Mouse (Mus musculus) heart, adult 2 months (tissue): Measurements from ENCODE around the gene H2afv. TPM values are rescaled to one million over a fixed set of nuclear protein-coding genes. Genes with fewer than 3 reads are reported as not detected.

Experiments used
- DNase-seq, 2 experiments: peaks; one replicate each; pipeline ENCODE4 v3.0.0; 2021
- H3K27ac ChIP-seq: fragments of 200-600 bp; 2 replicates; pipeline ENCODE4 v1.8.1; 2022
- H3K27me3 ChIP-seq: fragments of 200-500 bp; 2 replicates; pipeline ENCODE4 v1.6.1; 2012; ENCODE audit warnings: mild to moderate bottlenecking, low read length, inconsistent platforms, mixed read lengths; ENCODE audit not compliant: control insufficient read depth, insufficient read depth
- H3K36me3 ChIP-seq: fragments of 200-500 bp; 2 replicates; pipeline ENCODE4 v1.6.1; 2012; ENCODE audit warnings: low read length, inconsistent platforms; ENCODE audit not compliant: control insufficient read depth, insufficient read depth
- H3K4me1 ChIP-seq: fragments of 200-500 bp; 2 replicates; pipeline ENCODE4 v1.6.1; 2011; ENCODE audit warnings: low read length; ENCODE audit not compliant: control insufficient read depth, insufficient read depth
- H3K4me3 ChIP-seq: fragments of 200-600 bp; 2 replicates; pipeline ENCODE4 v1.8.1; 2022
- H3K79me2 ChIP-seq: fragments of 200-500 bp; replicated peaks from 2 replicates; pipeline ENCODE4 v1.6.1; 2012; ENCODE audit warnings: mild to moderate bottlenecking, inconsistent platforms, low read length, moderate library complexity, mixed read lengths; ENCODE audit not compliant: control insufficient read depth, insufficient read depth
- H3K9ac ChIP-seq: fragments of 200-500 bp; 2 replicates; pipeline ENCODE4 v1.6.1; 2012; ENCODE audit warnings: low read depth, mild to moderate bottlenecking, control low read depth, inconsistent platforms, low read length, mixed read lengths
- CTCF ChIP-seq: fragments of 200-600 bp; IDR thresholded peaks from 2 replicates; pipeline ENCODE4 v1.8.1; 2022; ENCODE audit warnings: antibody characterized with exemption, mild to moderate bottlenecking, moderate library complexity
- EP300 ChIP-seq: fragments of 200-500 bp; IDR thresholded peaks from 2 replicates; pipeline ENCODE4 v1.6.1; 2011; ENCODE audit warnings: low read depth, low read length, control low read depth; ENCODE audit not compliant: insufficient read depth
- POLR2A ChIP-seq: fragments of 200-500 bp; IDR thresholded peaks from 2 replicates; pipeline ENCODE4 v1.6.1; 2011; ENCODE audit warnings: mild to moderate bottlenecking, low read depth, low read length, control low read depth; ENCODE audit not compliant: insufficient read depth
- WGBS: fragments of 180-500 bp; shearing (Covaris S2); methylation state at CpG from one replicate; pipeline ENCODE4 v1.1.7; 2018; 5-methylcytosine and 5-hydroxymethylcytosine counted together
- intact Hi-C: fragments of 180-260 bp; cut with DNase I; formaldehyde crosslinking; loops from one replicate; pipeline ENCODE4 v1.15.1; 2025
- polyA plus RNA-seq: library from polyadenylated mRNA; depleted of rRNA; stranded (reverse); fragments of >200 nt; gene quantifications from 2 replicates; pipeline ENCODE4 v1.2.3, GENCODE M21; 2012
- total RNA-seq, 2 experiments: library from RNA; stranded (reverse); gene quantifications; 2 replicates each; pipeline ENCODE4 v1.2.3; 2021

The H2afv gene
- total and polyA plus RNA-seq, 3 experiments = 46.3 to 80.8 (median 75.8) TPM

DNA sequence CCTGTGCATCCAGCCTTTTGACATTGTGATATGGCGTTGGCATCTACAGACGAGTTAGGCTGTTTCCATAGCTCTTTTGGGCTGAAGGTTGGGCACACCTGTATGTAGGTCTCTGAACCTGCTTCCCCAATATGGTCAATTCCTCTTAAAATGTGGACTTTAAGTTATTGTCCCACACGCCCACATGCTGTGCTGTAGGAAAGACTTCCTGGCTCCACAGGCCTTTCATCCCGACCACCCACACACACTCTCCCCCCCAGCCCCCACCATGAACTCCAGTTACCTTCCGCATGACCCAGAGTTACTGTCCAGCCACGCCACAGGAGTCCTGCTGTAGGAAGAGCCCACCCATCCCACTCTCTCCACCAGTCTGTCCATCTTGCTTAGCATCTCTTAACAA, 42.7 kb upstream of the H2afv start:
- Histone ChIP-seq H3K27ac (no peak overlapping the region), H3K4me1 (peaks cover 2% of the 10 kb centered on the region), H3K27me3 (0 out of 2 replicates have a peak, but pooled peaks cover 1% of the 10 kb centered on the region), H3K79me2 (no peaks in the 10 kb centered on the region), H3K36me3 (no peaks in the 10 kb centered on the region), H3K9ac (no peak overlapping the region), H3K4me3 (no peak overlapping the region)
- no peak for DNase-seq
- TF ChIP-seq POLR2A = no peak
- no peak for TF ChIP-seq CTCF
- no peak for TF ChIP-seq EP300
- 64% methylated on average over 6 of the region's 6 CpGs for WGBS
- intact Hi-C loops = no loop called here

GRCm38 (mm10) chr11:6484244-6484959, 40.2 kb upstream of the H2afv start:
- 28% methylated on average over 3 of the region's 3 CpGs for WGBS
- Histone ChIP-seq H3K27me3 (0 out of 2 replicates have a peak, but pooled peaks cover 1% of the 10 kb centered on the region), H3K4me1 (peaks cover 2% of the 10 kb centered on the region), H3K27ac (peak overlapping the region; percentile 33), H3K36me3 (no peaks in the 10 kb centered on the region), H3K9ac (no peak overlapping the region), H3K4me3 (no peak overlapping the region), H3K79me2 (no peaks in the 10 kb centered on the region)
- peak in 1 of 2 experiments; percentile 17 for DNase-seq
- TF ChIP-seq EP300 (no peak), CTCF (no peak), POLR2A (no peak)
- intact Hi-C loops = no loop called here

GRCm38 (mm10) chr11:6483103-6483502, 38.9 kb upstream of the H2afv start:
- no peaks in the 10 kb centered on the region for H3K79me2 ChIP-seq
- 0 out of 2 replicates have a peak, but pooled peaks cover 1% of the 10 kb centered on the region for H3K27me3 ChIP-seq
- no peaks in the 10 kb centered on the region for H3K36me3 ChIP-seq
- TF ChIP-seq EP300 (no peak), CTCF (no peak), POLR2A (no peak)
- no peak for DNase-seq
- H3K27ac ChIP-seq = no peak overlapping the region
- H3K4me3 ChIP-seq = no peak overlapping the region
- no peak overlapping the region for H3K9ac ChIP-seq
- 79% methylated on average over 2 of the region's 2 CpGs for WGBS
- H3K4me1 ChIP-seq = peaks cover 2% of the 10 kb centered on the region
- intact Hi-C loops = no loop called here

DNA sequence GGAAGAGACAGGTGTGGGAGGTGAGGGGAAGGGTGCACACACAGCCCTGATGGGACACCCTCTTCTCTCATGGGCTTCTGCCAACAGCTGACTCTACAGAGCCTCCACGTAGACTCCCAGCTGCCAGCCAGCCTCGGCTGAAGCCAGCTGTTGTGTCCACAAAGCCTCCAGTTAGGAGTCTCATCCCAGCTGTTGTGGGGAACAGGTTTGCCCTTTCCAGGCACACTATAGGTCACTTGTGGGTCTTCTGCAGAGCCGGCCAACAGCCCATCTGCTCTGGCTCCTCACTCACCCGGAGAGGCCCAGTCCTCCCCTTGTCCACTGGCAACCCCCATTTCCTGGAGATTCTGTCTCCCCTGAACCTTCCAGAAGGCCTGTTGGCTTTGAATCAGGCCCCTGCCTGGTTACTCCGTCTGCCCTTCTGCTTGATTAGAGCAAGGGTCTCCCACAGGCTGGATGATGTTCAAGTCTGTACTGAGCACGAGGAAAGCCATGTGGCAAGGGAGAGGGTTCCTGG, 37.5 kb upstream of the H2afv start:
- Histone ChIP-seq H3K27me3 (0 out of 2 replicates have a peak, but pooled peaks cover 1% of the 10 kb centered on the region), H3K9ac (no peak overlapping the region), H3K4me1 (peaks cover 2% of the 10 kb centered on the region), H3K4me3 (no peak overlapping the region), H3K27ac (no peak overlapping the region), H3K79me2 (no peaks in the 10 kb centered on the region), H3K36me3 (no peaks in the 10 kb centered on the region)
- intact Hi-C loops = no loop called here
- no peak for DNase-seq
- WGBS = 39% methylated on average over 6 of the region's 6 CpGs
- no peak for TF ChIP-seq CTCF
- TF ChIP-seq EP300 = no peak
- no peak for TF ChIP-seq POLR2A

DNA sequence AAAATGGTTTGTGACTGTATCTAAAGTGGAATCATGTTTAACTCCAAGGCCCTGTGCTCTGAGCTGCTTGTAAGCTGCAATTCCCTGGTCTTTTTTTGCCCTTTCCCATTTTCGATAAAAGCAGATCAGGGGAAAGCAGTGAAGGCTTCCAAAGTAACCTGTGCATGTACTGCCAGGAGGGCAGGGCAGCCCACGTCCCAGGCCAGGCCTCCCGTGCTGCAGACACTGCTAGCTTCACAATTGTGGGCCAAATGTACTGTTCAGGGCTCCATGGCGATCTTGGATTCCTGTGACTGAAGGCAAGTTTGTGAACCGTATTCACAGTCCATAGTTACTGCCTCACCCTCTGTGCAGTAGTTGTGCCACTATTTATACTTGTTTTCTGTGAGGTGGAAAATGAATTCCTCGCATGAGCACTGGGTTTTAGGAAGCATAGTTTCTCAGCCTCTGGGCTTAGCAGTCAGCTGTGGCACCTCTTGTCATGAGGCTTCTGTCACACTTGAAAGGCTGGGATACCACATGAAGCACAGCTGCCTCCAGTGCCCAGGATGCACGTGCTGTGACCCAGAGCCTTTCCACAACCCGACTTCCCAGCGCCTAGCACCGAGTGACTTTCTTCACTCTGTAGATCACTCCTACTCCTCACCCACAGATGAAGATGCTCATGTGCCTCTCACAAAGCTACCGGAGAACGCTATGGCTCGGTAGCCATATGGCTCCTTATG, 36.6 kb upstream of the H2afv start:
- Histone ChIP-seq H3K9ac (no peak overlapping the region), H3K4me3 (no peak overlapping the region), H3K79me2 (no peaks in the 10 kb centered on the region), H3K27me3 (0 out of 2 replicates have a peak, but pooled peaks cover 1% of the 10 kb centered on the region), H3K27ac (no peak overlapping the region), H3K36me3 (no peaks in the 10 kb centered on the region), H3K4me1 (peaks cover 2% of the 10 kb centered on the region)
- intact Hi-C loops = no loop called here
- TF ChIP-seq CTCF (no peak), POLR2A (no peak), EP300 (no peak)
- 83% methylated on average over 13 of the region's 13 CpGs for WGBS
- no peak for DNase-seq

- Histone ChIP-seq H3K27ac (no peak overlapping the region), H3K79me2 (no peaks in the 10 kb centered on the region), H3K9ac (no peak overlapping the region), H3K4me3 (no peak overlapping the region), H3K36me3 (no peaks in the 10 kb centered on the region), H3K4me1 (peaks cover 2% of the 10 kb centered on the region), H3K27me3 (0 out of 2 replicates have a peak, but pooled peaks cover 1% of the 10 kb centered on the region)
- intact Hi-C loops = no loop called here
- no peak for TF ChIP-seq POLR2A
- TF ChIP-seq EP300 = no peak
- TF ChIP-seq CTCF = no peak
- 80% methylated on average over 7 of the region's 7 CpGs for WGBS
- no peak for DNase-seq
Measured at GRCm38 (mm10) chr11:6480191-6480590, 35.9 kb upstream of the H2afv start.
